Mouse (Mus musculus) lung, adult 2 months (tissue): Measurements from ENCODE around the gene Gda.

Experiments
- CTCF ChIP-seq: fragments of 200-500 bp; IDR thresholded peaks from 2 replicates; pipeline ENCODE4 v1.5.1; 2011; ENCODE audit warnings: mild to moderate bottlenecking, low read length, control low read depth; ENCODE audit not compliant: insufficient read depth
- POLR2A ChIP-seq: fragments of 200-500 bp; IDR thresholded peaks from 2 replicates; pipeline ENCODE4 v1.6.1; 2011; ENCODE audit warnings: low read depth, mild to moderate bottlenecking, control low read depth, low read length, borderline replicate concordance; ENCODE audit errors: extremely low read depth

DNA sequence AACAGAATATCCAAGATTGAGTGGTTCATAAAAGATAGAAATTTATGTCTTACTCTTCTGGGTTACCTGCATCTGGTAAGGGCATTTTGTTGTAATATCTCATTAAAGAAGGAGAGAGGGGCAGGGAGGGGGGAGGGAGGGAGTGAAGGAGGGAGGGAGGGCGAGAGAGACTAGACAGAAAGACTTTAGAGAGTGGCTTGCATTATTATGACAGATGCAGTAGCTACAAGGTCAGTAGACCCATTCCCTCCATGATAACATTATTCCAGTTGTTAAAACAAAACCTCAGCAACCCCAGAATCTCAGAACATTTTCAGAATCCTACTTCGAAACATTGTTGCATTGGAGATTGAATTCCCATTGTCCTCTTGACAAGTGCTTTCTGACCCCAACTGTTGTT, 33.9 kb upstream of the Gda start:
- TF ChIP-seq CTCF (no peak), POLR2A (no peak)
